Mouse (Mus musculus) liver, embryonic 13.5 days (tissue): ENCODE results near the gene Sept14. TPM values are rescaled to one million over a fixed set of nuclear protein-coding genes. Genes with fewer than 3 reads are reported as not detected.

Source experiments
- ATAC-seq: fragments of 200-750 bp; cut with Nextera tagmentation; 2 replicates; pipeline ENCODE4 v1.8.0; 2017; ENCODE audit warnings: low read depth, mild to moderate bottlenecking, moderate number of reproducible peaks, moderate library complexity
- DNase-seq: peaks from one replicate; pipeline ENCODE4 v3.0.0; 2022
- H3K27ac ChIP-seq: fragments of 300-500 bp; sonication (generic); 2 replicates; pipeline ENCODE4 v1.5.1; 2015; ENCODE audit warnings: moderate library complexity, mild to moderate bottlenecking, inconsistent platforms
- H3K27me3 ChIP-seq: fragments of 300-500 bp; sonication (generic); 2 replicates; pipeline ENCODE4 v1.6.1; 2015; ENCODE audit warnings: mild to moderate bottlenecking, inconsistent platforms
- H3K36me3 ChIP-seq: fragments of 300-500 bp; sonication (generic); 2 replicates; pipeline ENCODE4 v1.6.1; 2015; ENCODE audit warnings: mild to moderate bottlenecking, inconsistent platforms
- H3K4me1 ChIP-seq: fragments of 300-500 bp; sonication (generic); replicated peaks from 2 replicates; pipeline ENCODE4 v1.6.1; 2015; ENCODE audit warnings: inconsistent platforms
- H3K4me2 ChIP-seq: fragments of 300-500 bp; sonication (generic); 2 replicates; pipeline ENCODE4 v1.6.1; 2015; ENCODE audit warnings: inconsistent platforms, mild to moderate bottlenecking, moderate library complexity
- H3K4me3 ChIP-seq: fragments of 300-500 bp; sonication (generic); replicated peaks from 2 replicates; pipeline ENCODE4 v1.5.1; 2015; ENCODE audit warnings: mild to moderate bottlenecking, inconsistent platforms
- H3K9ac ChIP-seq: fragments of 300-500 bp; sonication (generic); 2 replicates; pipeline ENCODE4 v1.6.1; 2015; ENCODE audit warnings: mild to moderate bottlenecking, inconsistent platforms
- H3K9me3 ChIP-seq: fragments of 300-500 bp; sonication (generic); replicated peaks from 2 replicates; pipeline ENCODE4 v1.6.1; 2016; ENCODE audit warnings: inconsistent platforms
- WGBS: fragments of 180-500 bp; shearing (Covaris S2); methylation state at CpG from one replicate; pipeline ENCODE4 v1.1.7; 2015; ENCODE audit not compliant: insufficient replicate concordance; 5-methylcytosine and 5-hydroxymethylcytosine counted together
- polyA plus RNA-seq: library from polyadenylated mRNA; unstranded; fragments of >200 nt; fragmentation: Nextera tagmentation; extraction: Ambion mirVana; gene quantifications from 2 replicates; pipeline ENCODE4 v1.2.1, GENCODE M21; 2015

The Sept14 gene
- polyA plus RNA-seq = not detected in 2 replicates

- Histone ChIP-seq H3K27me3 (no peaks in the 10 kb centered on the region), H3K9me3 (no peaks in the 10 kb centered on the region), H3K4me1 (peaks cover 2% of the 10 kb centered on the region), H3K9ac (no peak within 1 kb of the TSS), H3K27ac (no peak within 1 kb of the TSS), H3K4me3 (no peak within 1 kb of the TSS), H3K36me3 (no peaks in the 10 kb centered on the region), H3K4me2 (no peak within 1 kb of the TSS)
- ATAC-seq (no peak), DNase-seq (no peak)
- 49% methylated on average over 2 of the region's 2 CpGs for WGBS
These were observed at the start of gene Sept14 for GRCm38 (mm10) chr5:129708412-129708811. Gene Sept14, minus strand, starts transcription at chr5:129708512.

GRCm38 (mm10) chr5:129756886-129757285 lies 48.6 kb upstream of the Sept14 start:
- peaks cover 7% of the 10 kb centered on the region; the same call in 1 of the 2 replicates for H3K36me3 ChIP-seq
- no peak overlapping the region for H3K4me2 ChIP-seq
- no peak for DNase-seq
- WGBS = 89% methylated on average over 20 of the region's 20 CpGs
- no peak for ATAC-seq
- no peak overlapping the region for H3K4me3 ChIP-seq
- H3K9ac ChIP-seq = no peak overlapping the region
- H3K27ac ChIP-seq = no peak overlapping the region
- no peaks in the 10 kb centered on the region for H3K9me3 ChIP-seq
- peaks cover 7% of the 10 kb centered on the region; the same call in 1 of the 2 replicates for H3K4me1 ChIP-seq
- H3K27me3 ChIP-seq = no peaks in the 10 kb centered on the region

DNA sequence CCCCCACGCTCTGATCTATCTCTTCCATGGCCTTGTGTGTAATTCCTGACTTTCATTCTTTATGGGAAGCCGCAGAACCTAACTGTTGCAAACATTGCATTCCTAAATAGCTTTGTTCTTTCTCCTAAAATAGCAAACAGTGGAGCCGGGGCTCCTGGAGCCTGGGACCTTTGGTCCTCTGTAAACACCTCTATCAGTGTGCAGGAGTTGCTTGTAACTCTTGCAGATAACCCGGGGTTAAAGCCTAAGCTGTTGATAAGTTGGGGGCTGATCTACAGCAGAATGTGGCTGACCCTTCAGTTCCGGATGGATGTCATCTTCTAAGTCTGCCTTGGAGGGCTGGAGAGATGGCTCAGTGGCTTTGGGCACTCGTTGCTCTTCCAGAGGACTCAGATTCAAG lies 35.7 kb upstream of the Sept14 start:
- 27% methylated on average over 6 of the region's 6 CpGs for WGBS
- H3K9ac ChIP-seq = peak overlapping the region; percentile 55
- ATAC-seq = peak; percentile 42
- no peaks in the 10 kb centered on the region for H3K27me3 ChIP-seq
- peak overlapping the region; percentile 86 for H3K27ac ChIP-seq
- H3K4me1 ChIP-seq = peaks cover 34% of the 10 kb centered on the region
- H3K4me3 ChIP-seq = no peak overlapping the region
- peaks cover 35% of the 10 kb centered on the region for H3K36me3 ChIP-seq
- no peaks in the 10 kb centered on the region for H3K9me3 ChIP-seq
- no peak for DNase-seq
- peak overlapping the region; percentile 47 for H3K4me2 ChIP-seq

GRCm38 (mm10) chr5:129742903-129743488 lies 34.7 kb upstream of the Sept14 start:
- H3K4me2 ChIP-seq = peak overlapping the region; percentile 47
- no peaks in the 10 kb centered on the region for H3K9me3 ChIP-seq
- ATAC-seq = peak; percentile 97
- WGBS = 15% methylated on average over 7 of the region's 7 CpGs
- peaks cover 27% of the 10 kb centered on the region for H3K36me3 ChIP-seq
- peak; percentile 60 for DNase-seq
- no peak overlapping the region for H3K9ac ChIP-seq
- peak overlapping the region; percentile 86 for H3K27ac ChIP-seq
- H3K27me3 ChIP-seq = no peaks in the 10 kb centered on the region
- H3K4me3 ChIP-seq = no peak overlapping the region
- peaks cover 34% of the 10 kb centered on the region for H3K4me1 ChIP-seq

GRCm38 (mm10) chr5:129740976-129741375 lies 32.7 kb upstream of the Sept14 start:
- no peaks in the 10 kb centered on the region for H3K27me3 ChIP-seq
- DNase-seq = no peak

DNA sequence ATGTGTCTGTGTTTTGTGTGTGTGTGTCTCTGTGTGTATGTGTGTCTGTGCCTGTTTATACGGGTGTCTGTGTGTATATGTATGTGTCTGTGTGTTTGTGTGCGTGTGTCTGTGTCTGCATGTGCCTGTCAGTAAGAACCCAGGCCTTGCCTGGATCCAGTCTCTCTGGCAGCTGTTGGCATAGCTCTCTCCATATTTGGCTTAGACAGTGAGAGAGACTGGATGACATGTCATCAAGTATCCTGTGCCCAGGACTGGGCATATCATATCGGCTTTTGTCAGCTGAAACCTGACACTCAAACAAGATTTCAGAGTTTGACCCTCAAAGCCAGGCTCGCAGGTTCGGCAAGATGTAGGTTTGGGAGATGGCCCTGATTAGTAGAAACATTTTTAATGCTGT lies 22.7 kb upstream of the Sept14 start:
- H3K4me1 ChIP-seq = peaks cover 57% of the 10 kb centered on the region
- no peaks in the 10 kb centered on the region for H3K36me3 ChIP-seq
- H3K9me3 ChIP-seq = no peaks in the 10 kb centered on the region
- H3K4me3 ChIP-seq = no peak overlapping the region
- 78% methylated on average over 5 of the region's 5 CpGs for WGBS
- H3K27ac ChIP-seq = peak overlapping the region; percentile 80; the same call in 1 of the 2 replicates
- H3K4me2 ChIP-seq = no peak overlapping the region
- peak overlapping the region; percentile 48; the same call in 1 of the 2 replicates for H3K9ac ChIP-seq
- H3K27me3 ChIP-seq = no peaks in the 10 kb centered on the region
- ATAC-seq (no peak), DNase-seq (no peak)

More at GRCm38 (mm10) chr5:129740976-129741375, 32.7 kb upstream of the Sept14 start:
- Histone ChIP-seq H3K9ac (no peak overlapping the region), H3K36me3 (peaks cover 14% of the 10 kb centered on the region), H3K4me1 (peaks cover 41% of the 10 kb centered on the region), H3K27ac (no peak overlapping the region), H3K9me3 (no peaks in the 10 kb centered on the region), H3K4me2 (no peak overlapping the region), H3K4me3 (no peak overlapping the region)
- no peak for ATAC-seq
- 75% methylated on average over 1 of the region's 1 CpGs for WGBS

DNA sequence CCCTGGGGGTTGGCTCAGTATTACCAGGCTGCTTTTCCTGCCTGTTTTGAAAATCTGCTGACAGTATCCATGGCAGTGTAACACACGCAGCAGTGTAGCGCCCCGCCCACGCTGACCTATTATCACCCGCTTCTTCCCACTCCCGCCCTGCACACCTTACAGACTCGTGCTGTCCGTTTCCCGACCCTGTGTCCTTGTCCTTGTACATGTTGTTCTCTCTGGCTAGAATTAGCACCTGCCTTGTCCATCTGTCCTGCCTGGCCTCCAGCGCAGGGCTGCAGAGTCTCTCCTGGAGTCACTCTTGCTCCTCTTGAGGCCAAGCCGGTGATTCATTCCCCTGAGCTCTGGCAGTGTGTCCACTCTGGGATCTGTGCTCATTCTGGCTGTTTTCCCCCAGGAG lies 22.0 kb upstream of the Sept14 start:
- Histone ChIP-seq H3K4me1 (peaks cover 60% of the 10 kb centered on the region), H3K9ac (peak overlapping the region; percentile 48), H3K4me2 (peak overlapping the region; percentile 54), H3K36me3 (no peaks in the 10 kb centered on the region), H3K27ac (peak overlapping the region; percentile 80), H3K4me3 (peak overlapping the region; percentile 24; the same call in 1 of the 2 replicates), H3K27me3 (no peaks in the 10 kb centered on the region), H3K9me3 (no peaks in the 10 kb centered on the region)
- WGBS = 34% methylated on average over 11 of the region's 11 CpGs
- ATAC-seq = peak; percentile 62
- no peak for DNase-seq

DNA sequence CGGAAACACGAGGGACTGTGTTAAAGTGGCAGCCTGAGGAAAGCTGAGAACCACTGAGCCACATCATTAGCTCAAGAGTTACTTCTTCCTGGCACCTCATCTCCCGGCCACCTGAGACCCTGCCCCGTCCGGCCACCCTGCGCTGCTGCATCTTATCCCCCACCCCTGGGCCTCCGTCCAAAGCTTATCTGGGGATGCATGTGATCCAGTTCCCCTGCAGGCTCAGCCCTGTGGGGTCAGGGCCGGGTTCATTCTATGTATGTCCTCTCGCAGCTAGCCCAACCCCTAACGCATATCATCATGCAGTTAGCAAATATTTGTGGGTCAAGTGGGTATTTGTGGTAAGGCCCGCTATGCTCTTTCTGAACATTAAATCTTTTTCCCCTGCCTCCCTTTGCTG lies 21.0 kb upstream of the Sept14 start:
- 17% methylated on average over 11 of the region's 11 CpGs for WGBS
- Histone ChIP-seq H3K4me2 (peak overlapping the region; percentile 54), H3K4me1 (peaks cover 63% of the 10 kb centered on the region), H3K27me3 (no peaks in the 10 kb centered on the region), H3K36me3 (no peaks in the 10 kb centered on the region), H3K4me3 (peak overlapping the region; percentile 12; the same call in 1 of the 2 replicates), H3K9me3 (no peaks in the 10 kb centered on the region), H3K27ac (peak overlapping the region; percentile 80), H3K9ac (peak overlapping the region; percentile 48)
- DNase-seq (peak; percentile 47), ATAC-seq (peak; percentile 54)

GRCm38 (mm10) chr5:129726784-129727183 lies 18.5 kb upstream of the Sept14 start:
- H3K4me1 ChIP-seq = peaks cover 74% of the 10 kb centered on the region
- WGBS = 71% methylated on average over 3 of the region's 3 CpGs

DNA sequence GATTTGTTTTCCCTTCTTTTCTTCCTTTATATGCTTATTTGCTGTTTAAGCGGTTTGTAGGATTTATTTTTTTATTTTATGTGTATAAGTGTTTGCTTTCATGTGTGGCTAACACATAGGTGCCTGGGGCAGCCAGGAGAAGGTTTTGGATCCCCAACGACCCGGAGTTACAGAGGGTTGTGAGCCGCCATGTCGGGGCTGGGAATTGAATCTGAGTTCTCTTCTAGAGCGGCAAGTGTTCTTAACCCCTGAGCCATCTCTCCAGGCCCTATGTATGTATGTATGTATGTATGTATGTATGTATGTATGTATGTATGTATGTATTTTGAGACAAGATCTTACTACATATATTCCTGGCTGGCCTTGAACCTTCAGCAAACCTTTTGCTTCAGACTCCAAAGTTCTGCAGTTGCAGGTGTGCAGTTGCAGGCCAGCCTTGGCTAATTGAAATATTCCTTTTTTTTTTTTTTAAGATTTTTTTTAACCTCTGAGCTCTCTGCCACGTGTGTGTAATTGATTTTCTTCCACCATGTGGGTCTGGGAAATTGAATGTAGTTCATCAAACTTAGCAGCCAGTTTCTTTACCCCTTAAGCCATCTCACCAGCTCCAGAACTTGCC lies 17.6 kb upstream of the Sept14 start:
- no peak for DNase-seq
- 19% methylated on average over 7 of the region's 7 CpGs for WGBS

More at GRCm38 (mm10) chr5:129726784-129727183, 18.5 kb upstream of the Sept14 start:
- Histone ChIP-seq H3K4me3 (peak overlapping the region; percentile 92), H3K9ac (peak overlapping the region; percentile 96; the same call in 1 of the 2 replicates), H3K36me3 (no peaks in the 10 kb centered on the region), H3K4me2 (peak overlapping the region; percentile 75), H3K27ac (peak overlapping the region; percentile 96), H3K9me3 (no peaks in the 10 kb centered on the region), H3K27me3 (no peaks in the 10 kb centered on the region)
- ATAC-seq = no peak
- DNase-seq = no peak

GRCm38 (mm10) chr5:129724834-129725773 lies 16.8 kb upstream of the Sept14 start, which contains the start of gene Nipsnap2:
Gene Nipsnap2, plus strand, starts transcription at chr5:129725063.
- Histone ChIP-seq H3K27me3 (no peaks in the 10 kb centered on the region), H3K36me3 (peaks cover 1% of the 10 kb centered on the region; the same call in 1 of the 2 replicates), H3K4me2 (peak within 1 kb of the TSS; percentile 75), H3K9me3 (no peaks in the 10 kb centered on the region), H3K4me3 (peak within 1 kb of the TSS; percentile 92), H3K4me1 (peaks cover 60% of the 10 kb centered on the region), H3K27ac (peak within 1 kb of the TSS; percentile 96), H3K9ac (peak within 1 kb of the TSS; percentile 96)
- ATAC-seq (peak; percentile 81), DNase-seq (peak; percentile 81)
- whole genome bisulfite sequencing = under 1% methylated on average over 88 of the region's 93 CpGs

More for the DNA sequence above, 17.6 kb upstream of the Sept14 start:
- H3K27me3 ChIP-seq = no peaks in the 10 kb centered on the region
- H3K4me3 ChIP-seq = peak overlapping the region; percentile 92
- H3K36me3 ChIP-seq = no peaks in the 10 kb centered on the region
- no peak for ATAC-seq
- H3K27ac ChIP-seq = peak overlapping the region; percentile 96
- H3K4me1 ChIP-seq = peaks cover 68% of the 10 kb centered on the region
- no peaks in the 10 kb centered on the region for H3K9me3 ChIP-seq
- H3K9ac ChIP-seq = peak overlapping the region; percentile 96
- H3K4me2 ChIP-seq = peak overlapping the region; percentile 75
